Mouse (Mus musculus) thymus, adult 2 months (tissue): ENCODE measurements around the gene Nin. TPM values are rescaled to one million over a fixed set of nuclear protein-coding genes. Genes with fewer than 3 reads are reported as not detected.

Source experiments
- DNase-seq: peaks from one replicate; pipeline ENCODE4 v3.0.0; 2021
- H3K27ac ChIP-seq: fragments of 200-500 bp; 2 replicates; pipeline ENCODE4 v1.5.1; 2012; ENCODE audit warnings: low read length, control low read depth; ENCODE audit not compliant: control insufficient read depth, insufficient read depth
- H3K27me3 ChIP-seq: fragments of 200-500 bp; 2 replicates; pipeline ENCODE4 v1.6.1; 2012; ENCODE audit warnings: mild to moderate bottlenecking, low read length, moderate library complexity, mixed read lengths; ENCODE audit not compliant: control insufficient read depth, insufficient read depth
- H3K36me3 ChIP-seq: fragments of 200-500 bp; 2 replicates; pipeline ENCODE4 v1.6.1; 2012; ENCODE audit warnings: mild to moderate bottlenecking, low read length, moderate library complexity; ENCODE audit not compliant: control insufficient read depth, insufficient read depth
- H3K4me1 ChIP-seq: fragments of 200-500 bp; replicated peaks from 2 replicates; pipeline ENCODE4 v1.6.1; 2012; ENCODE audit warnings: low read length; ENCODE audit not compliant: control insufficient read depth, insufficient read depth
- H3K4me3 ChIP-seq: fragments of 200-500 bp; 2 replicates; pipeline ENCODE4 v1.5.1; 2012; ENCODE audit warnings: mild to moderate bottlenecking, low read length, control low read depth, moderate library complexity; ENCODE audit not compliant: control insufficient read depth, insufficient read depth
- CTCF ChIP-seq: fragments of 200-500 bp; IDR thresholded peaks from 2 replicates; pipeline ENCODE4 v1.5.1; 2012; ENCODE audit warnings: mild to moderate bottlenecking, control low read depth, low read length, moderate library complexity, borderline replicate concordance; ENCODE audit not compliant: control insufficient read depth, poor library complexity, insufficient read depth; ENCODE audit errors: extremely low read depth
- POLR2A ChIP-seq: fragments of 200-500 bp; IDR thresholded peaks from 2 replicates; pipeline ENCODE4 v1.6.1; 2012; ENCODE audit warnings: mild to moderate bottlenecking, low read length, control low read depth, moderate library complexity; ENCODE audit not compliant: control insufficient read depth, poor library complexity, insufficient read depth; ENCODE audit errors: extremely low read depth
- WGBS: fragments of 180-500 bp; shearing (Covaris S2); methylation state at CpG from one replicate; pipeline ENCODE4 v1.1.7; 2018; 5-methylcytosine and 5-hydroxymethylcytosine counted together
- polyA plus RNA-seq: library from polyadenylated mRNA; depleted of rRNA; stranded (reverse); fragments of >200 nt; gene quantifications from 2 replicates; pipeline ENCODE4 v1.2.3, GENCODE M21; 2012; rRNA removed

The Nin gene
- polyA plus RNA-seq, 1 experiment: 21.8 TPM

GRCm38 (mm10) chr12:69965644-69966043 is 147.9 kb downstream of the Nin start:
- 94% methylated on average over 3 of the region's 3 CpGs for WGBS
- DNase-seq: no peak
- no peaks in the 10 kb centered on the region; the same call in none of the 2 replicates for H3K4me1 ChIP-seq
- H3K27me3 ChIP-seq: no peaks in the 10 kb centered on the region
- H3K4me3 ChIP-seq: no peak overlapping the region
- TF ChIP-seq CTCF (no peak), POLR2A (no peak)
- no peak overlapping the region for H3K27ac ChIP-seq
- peaks cover 42% of the 10 kb centered on the region for H3K36me3 ChIP-seq

GRCm38 (mm10) chr12:69963141-69963540 is 150.4 kb downstream of the Nin start:
- peaks cover 32% of the 10 kb centered on the region for H3K36me3 ChIP-seq
- H3K4me3 ChIP-seq: no peak overlapping the region
- no peak for DNase-seq
- TF ChIP-seq CTCF (no peak), POLR2A (no peak)
- H3K27ac ChIP-seq: peak overlapping the region; percentile 95
- H3K4me1 ChIP-seq: no peaks in the 10 kb centered on the region; the same call in none of the 2 replicates
- WGBS: 61% methylated on average over 6 of the region's 6 CpGs
- H3K27me3 ChIP-seq: no peaks in the 10 kb centered on the region

- Histone ChIP-seq H3K4me3 (no peak overlapping the region), H3K27ac (peak overlapping the region; percentile 95), H3K36me3 (peaks cover 27% of the 10 kb centered on the region), H3K4me1 (no peaks in the 10 kb centered on the region; the same call in none of the 2 replicates), H3K27me3 (no peaks in the 10 kb centered on the region)
- TF ChIP-seq POLR2A (no peak), CTCF (no peak)
- 74% methylated on average over 4 of the region's 4 CpGs for WGBS
- peak; percentile 73 for DNase-seq
Observed at GRCm38 (mm10) chr12:69962468-69962867, 151.0 kb downstream of the Nin start.

Other genes with a start within 250 kb of the Nin start
- 0.75 and 0.91 TPM in 2 replicates for gene Atl1, start 221.1 kb downstream of the Nin start, polyA plus RNA-seq
- 11.3 and 17.1 TPM in 2 replicates for gene Map4k5, start 220.5 kb downstream of the Nin start, polyA plus RNA-seq
- 22.2 and 23.7 TPM in 2 replicates for gene Sav1, start 126.7 kb downstream of the Nin start, polyA plus RNA-seq
- 0.12 and 0.15 TPM in 2 replicates for gene Abhd12b, start 40.4 kb upstream of the Nin start, polyA plus RNA-seq
- gene Pygl, start 117.8 kb upstream of the Nin start, polyA plus RNA-seq: 19.6 and 19.7 TPM in 2 replicates
- gene Trim9, start 233.9 kb upstream of the Nin start, polyA plus RNA-seq: 0.16 and 0.18 TPM in 2 replicates